In the genomic region with DNA sequence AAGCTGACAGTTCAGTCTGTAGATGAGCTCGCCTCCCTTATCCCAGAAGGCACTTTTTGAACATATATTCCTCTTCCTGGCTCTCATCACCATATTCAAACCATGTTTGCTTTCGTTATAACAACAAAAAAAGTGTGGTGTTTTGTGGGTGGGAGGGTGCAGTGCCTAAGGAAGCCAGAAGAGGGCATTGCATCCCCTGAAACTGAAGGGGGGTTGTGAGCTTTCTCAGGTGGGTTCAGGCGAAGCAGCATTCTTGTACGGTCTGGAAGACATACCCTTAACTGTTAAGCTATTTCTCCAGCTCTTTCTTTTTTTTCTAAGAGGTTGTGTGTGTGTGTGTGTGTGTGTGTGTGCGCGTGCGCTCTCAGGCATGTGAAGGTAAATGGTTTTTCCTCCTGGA, we compare ENCODE assay signal across 8 mouse cellular contexts. TPM values are rescaled to one million over a fixed set of nuclear protein-coding genes. Genes with fewer than 3 reads are reported as not detected.
A peak's percentile ranks its signal among the peaks of the same experiment; 100 is the strongest.
DNase-seq lines count a peak whose midpoint lies in the region; ATAC-seq and TF ChIP-seq lines count a peak whose summit lies in the region.

No protein-coding gene starts in this region.

- DNase-seq in 416B (ENCODE audit: low read depth) (peak; percentile 90), ES-E14 (ENCODE audit: low read depth, low spot score) (no peak)
- DNase-seq in embryo, embryonic 10.5 days (ENCODE audit: low spot score), result peak; percentile 74
- peak; percentile 76 for DNase-seq in kidney, postnatal 14 days
- peak; percentile 86 for DNase-seq in lung, postnatal 0 days (ENCODE audit: low spot score)

- in situ Hi-C loops in ES-E14 (cut with MboI; ENCODE audit: low sequenced_read_pairs in 2 of 2, unreplicated experiment in 2 of 2), result no loop called here

- no peaks in the 10 kb centered on the region for H3K9me3 ChIP-seq in ES-E14 (ENCODE audit: control insufficient read depth, insufficient read depth, low read depth, low read length)
- no peaks in the 10 kb centered on the region for H3K9me3 ChIP-seq in heart, embryonic 14.5 days (ENCODE audit: control insufficient read depth, low read length)
- H3K9me3 ChIP-seq in lung, postnatal 0 days (ENCODE audit: low read length), result no peaks in the 10 kb centered on the region

- H3K4me3 ChIP-seq in ES-E14 (ENCODE audit: insufficient read depth in 1 of 2, low read depth in 1 of 2, low read length in 2 of 2, poor library complexity in 1 of 2, severe bottlenecking in 1 of 2), result peak overlapping the region; percentile 59 to 83
- H3K4me3 ChIP-seq in heart, embryonic 14.5 days (ENCODE audit: control insufficient read depth in 1 of 2, insufficient read depth in 1 of 2, low read depth in 1 of 2, low read length in 2 of 2), result peak overlapping the region in 1 of 2 experiments; percentile 62; a peak in 1 of 4 replicates
- H3K4me3 ChIP-seq in lung, postnatal 0 days (ENCODE audit: low read depth, low read length), result peak overlapping the region; percentile 93
- peak overlapping the region; percentile 92; the same call in 1 of the 2 replicates for H3K4me3 ChIP-seq in small intestine, adult 2 months (ENCODE audit: low read depth, low read length)

- H3K4me2 ChIP-seq in heart, embryonic 14.5 days (ENCODE audit: low read length), result peak overlapping the region; percentile 96
- H3K4me2 ChIP-seq in lung, postnatal 0 days (replicated peaks; ENCODE audit: low read depth, low read length), result peak overlapping the region; percentile 89

- TF ChIP-seq POLR2A in small intestine, adult 2 months (IDR thresholded peaks at IDR 0.05; ENCODE audit: low read depth, low read length), result no peak

- no peak; the same call in 1 of the 2 replicates for TF ChIP-seq EP300 in lung, postnatal 0 days (IDR thresholded peaks at IDR 0.05)

- peaks cover 15% of the 10 kb centered on the region for H3K36me3 ChIP-seq in ES-E14 (ENCODE audit: control insufficient read depth, insufficient read depth, low read length, poor library complexity, severe bottlenecking)
- H3K36me3 ChIP-seq in heart, embryonic 14.5 days (ENCODE audit: control insufficient read depth, insufficient read depth, low read length), result peaks cover 47% of the 10 kb centered on the region
- H3K36me3 ChIP-seq in lung, postnatal 0 days (ENCODE audit: insufficient read depth, low read length), result peaks cover 3% of the 10 kb centered on the region; the same call in 1 of the 2 replicates
- peaks cover 11% of the 10 kb centered on the region for H3K36me3 ChIP-seq in small intestine, adult 2 months (ENCODE audit: control insufficient read depth, insufficient read depth, low read length)

- no peaks in the 10 kb centered on the region for H3K27me3 ChIP-seq in heart, embryonic 14.5 days (ENCODE audit: control insufficient read depth, insufficient read depth, low read length)
- no peaks in the 10 kb centered on the region for H3K27me3 ChIP-seq in lung, postnatal 0 days (replicated peaks; ENCODE audit: insufficient read depth, low read length)
- no peaks in the 10 kb centered on the region for H3K27me3 ChIP-seq in small intestine, adult 2 months (ENCODE audit: control insufficient read depth, insufficient read depth, low read length)

- H3K27ac ChIP-seq in ES-E14 (ENCODE audit: insufficient read depth, low read depth, low read length, poor library complexity, severe bottlenecking), result peak overlapping the region; percentile 85
- H3K27ac ChIP-seq in heart, embryonic 14.5 days (replicated peaks in 1 of 2; ENCODE audit: control insufficient read depth in 1 of 2, insufficient read depth in 1 of 2, low read depth in 2 of 2, low read length in 2 of 2), result peak overlapping the region; percentile 6 to 89; a peak in 3 of 4 replicates
- peak overlapping the region; percentile 99 for H3K27ac ChIP-seq in lung, postnatal 0 days (ENCODE audit: low read length)
- peak overlapping the region; percentile 94 for H3K27ac ChIP-seq in small intestine, adult 2 months (ENCODE audit: insufficient read depth, low read depth, low read length)

- 43% methylated on average over 7 of the region's 7 CpGs for WGBS in heart, embryonic 14.5 days
- 26% methylated on average over 7 of the region's 7 CpGs for WGBS in lung, postnatal 0 days
- 28% methylated on average over 7 of the region's 7 CpGs for WGBS in small intestine, adult 2 months

- peak overlapping the region; percentile 86 for H3K9ac ChIP-seq in ES-E14 (ENCODE audit: insufficient read depth, low read depth, low read length, poor library complexity, severe bottlenecking)
- peak overlapping the region; percentile 83; the same call in 1 of the 2 replicates for H3K9ac ChIP-seq in heart, embryonic 14.5 days (ENCODE audit: low read length)
- no peak overlapping the region for H3K9ac ChIP-seq in lung, postnatal 0 days (replicated peaks; ENCODE audit: low read depth)

- peaks cover 4 to 5% of the 10 kb centered on the region in 2 experiments; a peak in 2 of 4 replicates for H3K4me1 ChIP-seq in ES-E14 (ENCODE audit: control insufficient read depth in 2 of 2, insufficient read depth in 2 of 2, low read length in 2 of 2, poor library complexity in 1 of 2)
- peaks cover 27 to 48% of the 10 kb centered on the region in 2 experiments for H3K4me1 ChIP-seq in heart, embryonic 14.5 days (ENCODE audit: control insufficient read depth in 2 of 2, insufficient read depth in 2 of 2, low read length in 2 of 2)
- H3K4me1 ChIP-seq in lung, postnatal 0 days (ENCODE audit: insufficient read depth, low read depth, low read length), result peaks cover 16% of the 10 kb centered on the region; the same call in 1 of the 2 replicates
- H3K4me1 ChIP-seq in small intestine, adult 2 months (ENCODE audit: control insufficient read depth, insufficient read depth, insufficient read length, low read length), result peaks cover 9% of the 10 kb centered on the region

- no peak for ATAC-seq in heart, embryonic 14.5 days (ENCODE audit: insufficient number of reproducible peaks, insufficient read depth, low FRiP score, low read depth)
- ATAC-seq in lung, postnatal 0 days, result no peak
- no peak for ATAC-seq in granulocyte monocyte progenitor cell, adult 5-6 weeks (replicated peaks; ENCODE audit: poor library complexity, severe bottlenecking)

- TF ChIP-seq CTCF in lung, postnatal 0 days (IDR thresholded peaks at IDR 0.05), result peak; percentile 94
- peak; percentile 90; the same call in 1 of the 2 replicates for TF ChIP-seq CTCF in small intestine, adult 2 months (IDR thresholded peaks at IDR 0.05; ENCODE audit: extremely low read depth, insufficient read length, insufficient replicate concordance, low read depth, low read length)

TF ChIP-seq in ES-E14, 5 proteins besides CTCF, POLR2A, EP300 and RAD21:
- TF ChIP-seq MAFK (IDR thresholded peaks at IDR 0.05; ENCODE audit: insufficient read depth, low read depth, low read length) (no peak), CHD2 (IDR thresholded peaks at IDR 0.05; ENCODE audit: low read depth, low read length) (0 out of 2 replicates have a peak, but pooled peaks have one; percentile 30), ZC3H11A (IDR thresholded peaks at IDR 0.05; ENCODE audit: borderline replicate concordance, low read depth, low read length) (peak; percentile 45), ZNF384 (IDR thresholded peaks at IDR 0.05; ENCODE audit: low read depth, low read length) (peak; percentile 60; the same call in 1 of the 2 replicates), HCFC1 (IDR thresholded peaks at IDR 0.05; ENCODE audit: borderline replicate concordance, insufficient read depth, low read length) (no peak)

RNA-seq across cellular contexts. Expression of a gene that starts 3.1 kb away (rescaled TPM):
- 53.8 and 57.6 TPM in 2 replicates for total RNA-seq in ES-E14 (2012; rRNA removed)
- 10.1 and 10.9 TPM in 2 replicates for polyA plus RNA-seq in heart, embryonic 14.5 days (2014; fragmentation: Nextera tagmentation; extraction: Ambion mirVana)
- polyA plus RNA-seq in lung, postnatal 0 days (2015; fragmentation: Nextera tagmentation; extraction: Ambion mirVana), result 69.0 and 126 TPM in 2 replicates
- 122 and 329 TPM in 2 replicates for polyA plus RNA-seq in small intestine, adult 2 months (2012; rRNA removed)
- 3.3 and 14.2 TPM in 2 replicates for total RNA-seq in granulocyte monocyte progenitor cell, adult 5-6 weeks (2014; fragmentation: Nextera tagmentation)
- total RNA-seq in granulocyte monocyte progenitor cell, adult 5-6 weeks (2017), result 39.6 and 46.0 TPM in 2 replicates

RNA-seq across cellular contexts. Expression of a gene that starts 5.9 kb away (rescaled TPM):
- total RNA-seq in ES-E14 (2012; rRNA removed), result 160 and 174 TPM in 2 replicates
- 71.8 and 80.8 TPM in 2 replicates for polyA plus RNA-seq in heart, embryonic 14.5 days (2014; fragmentation: Nextera tagmentation; extraction: Ambion mirVana)
- polyA plus RNA-seq in lung, postnatal 0 days (2015; fragmentation: Nextera tagmentation; extraction: Ambion mirVana), result 46.4 and 55.7 TPM in 2 replicates
- 14.5 and 29.1 TPM in 2 replicates for polyA plus RNA-seq in small intestine, adult 2 months (2012; rRNA removed)
- 116 and 172 TPM in 2 replicates for total RNA-seq in granulocyte monocyte progenitor cell, adult 5-6 weeks (2014; fragmentation: Nextera tagmentation)
- total RNA-seq in granulocyte monocyte progenitor cell, adult 5-6 weeks (2017), result 91.3 and 148 TPM in 2 replicates

RNA-seq across cellular contexts. Expression of a gene that starts 6.0 kb away (rescaled TPM):
- total RNA-seq in ES-E14 (2012; rRNA removed), result 259 and 328 TPM in 2 replicates
- polyA plus RNA-seq in heart, embryonic 14.5 days (2014; fragmentation: Nextera tagmentation; extraction: Ambion mirVana), result 792 and 804 TPM in 2 replicates
- 337 and 356 TPM in 2 replicates for polyA plus RNA-seq in lung, postnatal 0 days (2015; fragmentation: Nextera tagmentation; extraction: Ambion mirVana)
- 70.6 and 141 TPM in 2 replicates for polyA plus RNA-seq in small intestine, adult 2 months (2012; rRNA removed)
- total RNA-seq in granulocyte monocyte progenitor cell, adult 5-6 weeks (2014; fragmentation: Nextera tagmentation), result 210 and 303 TPM in 2 replicates
- total RNA-seq in granulocyte monocyte progenitor cell, adult 5-6 weeks (2017), result 360 and 421 TPM in 2 replicates

RNA-seq across cellular contexts. Expression of a gene that starts 6.2 kb away (rescaled TPM):
- not detected in 2 replicates for total RNA-seq in ES-E14 (2012; rRNA removed)
- not detected in 2 replicates for polyA plus RNA-seq in heart, embryonic 14.5 days (2014; fragmentation: Nextera tagmentation; extraction: Ambion mirVana)
- polyA plus RNA-seq in lung, postnatal 0 days (2015; fragmentation: Nextera tagmentation; extraction: Ambion mirVana), result 1.1 TPM in 1 of 2 replicates, not detected in the other
- polyA plus RNA-seq in small intestine, adult 2 months (2012; rRNA removed), result 3.2 TPM in 1 of 2 replicates, not detected in the other
- not detected in 2 replicates for total RNA-seq in granulocyte monocyte progenitor cell, adult 5-6 weeks (2014; fragmentation: Nextera tagmentation)
- total RNA-seq in granulocyte monocyte progenitor cell, adult 5-6 weeks (2017), result not detected in 2 replicates

RNA-seq across cellular contexts. Expression of a gene that starts 15.0 kb away (rescaled TPM):
- 28.6 and 52.9 TPM in 2 replicates for total RNA-seq in ES-E14 (2012; rRNA removed)
- 5.0 and 5.1 TPM in 2 replicates for polyA plus RNA-seq in heart, embryonic 14.5 days (2014; fragmentation: Nextera tagmentation; extraction: Ambion mirVana)
- 19.2 and 22.3 TPM in 2 replicates for polyA plus RNA-seq in lung, postnatal 0 days (2015; fragmentation: Nextera tagmentation; extraction: Ambion mirVana)
- polyA plus RNA-seq in small intestine, adult 2 months (2012; rRNA removed), result 26.3 and 56.9 TPM in 2 replicates
- 5.2 and 6.1 TPM in 2 replicates for total RNA-seq in granulocyte monocyte progenitor cell, adult 5-6 weeks (2014; fragmentation: Nextera tagmentation)
- total RNA-seq in granulocyte monocyte progenitor cell, adult 5-6 weeks (2017), result 5.7 and 8.2 TPM in 2 replicates

Comparison
In these comparisons a context has a peak if more than half of its experiments do, and no peak if none do; other contexts are left out.
1. H3K27ac ChIP-seq: peak in every context shown above with its lines; median percentile 99 in lung, postnatal 0 days; 94 in small intestine, adult 2 months; 85 in ES-E14; 48 in heart, embryonic 14.5 days.